Mouse (Mus musculus) cerebral cortex, adult 2 months (tissue): ENCODE results near the gene Olfr992.

Experiments used
- WGBS: fragments of 180-500 bp; shearing (Covaris S2); methylation state at CpG from one replicate; pipeline ENCODE4 v1.1.7; 2018; 5-methylcytosine and 5-hydroxymethylcytosine counted together

Olfr992 gene

GRCm38 (mm10) chr2:85409369-85409768, at the start of gene Olfr992:
TSS of gene Olfr992 (minus strand) at chr2:85409469.
- WGBS: 79% methylated on average over 2 of the region's 2 CpGs

GRCm38 (mm10) chr2:85443539-85443938, 34.3 kb upstream of the Olfr992 start, which contains the start of gene Olfr995:
TSS of gene Olfr995 (minus strand) at chr2:85443639.
- WGBS: 47% methylated on average over 1 of the region's 1 CpGs

GRCm38 (mm10) chr2:85436351-85436750, 27.1 kb upstream of the Olfr992 start, which contains the start of gene Olfr994:
TSS of gene Olfr994 (minus strand) at chr2:85436451.
- 93% methylated on average over 3 of the region's 3 CpGs for WGBS

GRCm38 (mm10) chr2:85425893-85426292, 16.6 kb upstream of the Olfr992 start:
- WGBS: 40% methylated on average over 1 of the region's 1 CpGs

GRCm38 (mm10) chr2:85414777-85415176, 5.5 kb upstream of the Olfr992 start, which contains the start of gene Olfr993:
TSS of gene Olfr993 (minus strand) at chr2:85414877.

GRCm38 (mm10) chr2:85363127-85363526, 46.1 kb downstream of the Olfr992 start, which contains the start of gene Olfr988:
TSS of gene Olfr988 (minus strand) at chr2:85363227.

